Mouse (Mus musculus) liver, postnatal 0 days (tissue): ENCODE results near the gene Oprm1. TPM values are rescaled to one million over a fixed set of nuclear protein-coding genes. Genes with fewer than 3 reads are reported as not detected.

ENCODE experiments used
- ATAC-seq: fragments of 200-750 bp; cut with Nextera tagmentation; 2 replicates; pipeline ENCODE4 v1.8.0; 2017; ENCODE audit warnings: mild to moderate bottlenecking, moderate library complexity
- DNase-seq: peaks from one replicate; pipeline ENCODE4 v3.0.0-alpha.2; 2016
- H3K27ac ChIP-seq: fragments of 300-500 bp; sonication (generic); 2 replicates; pipeline ENCODE4 v1.5.1; 2014; ENCODE audit warnings: antibody characterized with exemption, moderate library complexity, mild to moderate bottlenecking, low read depth
- H3K27me3 ChIP-seq: fragments of 300-500 bp; sonication (generic); 2 replicates; pipeline ENCODE4 v1.6.1; 2014; ENCODE audit warnings: low read length, control low read depth, mixed read lengths; ENCODE audit not compliant: insufficient read depth
- H3K36me3 ChIP-seq: fragments of 300-500 bp; sonication (generic); replicated peaks from 2 replicates; pipeline ENCODE4 v1.6.1; 2014; ENCODE audit warnings: mild to moderate bottlenecking, control low read depth, low read length, moderate library complexity, mixed read lengths; ENCODE audit not compliant: insufficient read depth
- H3K4me1 ChIP-seq: fragments of 300-500 bp; sonication (generic); 2 replicates; pipeline ENCODE4 v1.6.1; 2014; ENCODE audit warnings: antibody characterized with exemption, mild to moderate bottlenecking, control low read depth; ENCODE audit not compliant: insufficient read depth
- H3K4me2 ChIP-seq: fragments of 300-500 bp; sonication (generic); 2 replicates; pipeline ENCODE4 v1.6.1; 2014; ENCODE audit warnings: low read depth, mild to moderate bottlenecking, low read length, moderate library complexity, mixed read lengths
- H3K4me3 ChIP-seq: fragments of 300-500 bp; sonication (generic); 2 replicates; pipeline ENCODE4 v1.5.1; 2014; ENCODE audit warnings: low read depth, low read length
- H3K9ac ChIP-seq: fragments of 300-500 bp; sonication (generic); replicated peaks from 2 replicates; pipeline ENCODE4 v1.6.1; 2014; ENCODE audit warnings: mild to moderate bottlenecking, moderate library complexity
- H3K9me3 ChIP-seq: fragments of 300-500 bp; sonication (generic); 2 replicates; pipeline ENCODE4 v1.6.1; 2016; ENCODE audit warnings: mild to moderate bottlenecking, control low read depth, low read length, mixed read lengths
- CTCF ChIP-seq: sonication (generic); IDR thresholded peaks from 2 replicates; pipeline ENCODE4 v1.5.1; 2016; ENCODE audit warnings: antibody characterized with exemption, low read depth
- EP300 ChIP-seq: IDR thresholded peaks from 2 replicates; pipeline ENCODE4 v1.6.1; 2016; ENCODE audit warnings: antibody characterized with exemption, low read depth, mild to moderate bottlenecking
- WGBS: fragments of 180-500 bp; shearing (Covaris S2); extraction: QIAGEN DNeasy Blood & Tissue Kit; methylation state at CpG from one replicate; pipeline ENCODE4 v1.1.7; 2014; ENCODE audit not compliant: insufficient replicate concordance; 5-methylcytosine and 5-hydroxymethylcytosine counted together
- polyA plus RNA-seq: library from polyadenylated mRNA; unstranded; fragments of >200 nt; fragmentation: Nextera tagmentation; extraction: Ambion mirVana; gene quantifications from 2 replicates; pipeline ENCODE4 v1.2.1, GENCODE M21; 2015

Gene Oprm1
- not detected in 2 replicates for polyA plus RNA-seq

DNA sequence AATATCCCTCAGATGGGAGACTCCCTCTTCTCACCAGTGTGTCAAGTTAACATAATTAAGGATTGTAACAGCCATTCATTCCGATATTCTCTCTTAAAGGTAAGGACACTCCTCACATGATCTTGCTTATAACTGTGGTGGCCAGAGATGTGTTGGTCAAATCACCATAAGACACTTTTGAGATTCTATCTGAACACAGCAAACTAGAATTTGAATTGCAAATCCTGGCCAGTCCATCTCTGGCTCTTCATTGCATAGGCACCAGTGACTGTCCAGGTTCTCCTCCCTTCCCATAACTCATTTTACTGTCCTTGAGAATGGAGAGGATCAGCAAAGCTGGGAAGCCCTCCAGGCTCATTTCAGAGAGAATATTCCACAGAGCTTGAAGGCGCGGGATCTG, at the start of gene Oprm1:
Oprm1 (plus strand) TSS at position 301 of the 400 bp plus-strand sequence.
- no peak within 1 kb of the TSS for H3K27ac ChIP-seq
- no peak within 1 kb of the TSS for H3K9ac ChIP-seq
- no peak within 1 kb of the TSS for H3K4me2 ChIP-seq
- no peaks in the 10 kb centered on the region for H3K4me1 ChIP-seq
- 85% methylated on average over 3 of the region's 3 CpGs for WGBS
- H3K9me3 ChIP-seq, result no peaks in the 10 kb centered on the region
- H3K4me3 ChIP-seq, result no peak within 1 kb of the TSS
- DNase-seq (no peak), ATAC-seq (no peak)
- TF ChIP-seq CTCF (no peak), EP300 (no peak)
- no peaks in the 10 kb centered on the region for H3K36me3 ChIP-seq
- H3K27me3 ChIP-seq, result no peaks in the 10 kb centered on the region

- no peaks in the 10 kb centered on the region for H3K4me1 ChIP-seq
- ATAC-seq, result peak; percentile 74
Measured at GRCm38 (mm10) chr10:6717181-6717948, 40.9 kb upstream of the Oprm1 start.

DNA sequence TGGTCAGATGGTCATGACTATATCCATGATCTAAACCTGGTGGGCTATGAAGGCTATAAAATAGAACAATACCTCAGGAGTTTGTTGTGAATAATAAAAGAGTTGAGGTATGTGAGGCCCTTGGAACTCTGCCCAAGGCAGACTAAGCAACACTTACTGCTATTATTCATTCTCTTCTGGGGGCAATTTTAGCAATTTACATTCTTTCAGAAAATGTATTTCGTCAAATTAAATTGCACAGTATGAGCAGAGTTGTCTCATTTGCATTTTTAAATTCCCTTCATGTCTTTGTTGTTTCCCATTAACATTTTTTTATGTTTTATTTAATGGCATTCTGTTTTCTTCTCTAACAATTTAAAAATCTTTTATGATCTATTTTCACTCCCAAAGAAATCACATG, 34.5 kb upstream of the Oprm1 start:
- Histone ChIP-seq H3K27me3 (no peaks in the 10 kb centered on the region), H3K27ac (no peak overlapping the region), H3K9me3 (no peaks in the 10 kb centered on the region), H3K4me2 (no peak overlapping the region), H3K36me3 (no peaks in the 10 kb centered on the region), H3K9ac (no peak overlapping the region), H3K4me1 (no peaks in the 10 kb centered on the region), H3K4me3 (no peak overlapping the region)
- DNase-seq (no peak), ATAC-seq (no peak)
- WGBS, result 63% methylated on average over 1 of the region's 1 CpGs
- TF ChIP-seq EP300 (no peak), CTCF (no peak)

More at GRCm38 (mm10) chr10:6717181-6717948, 40.9 kb upstream of the Oprm1 start:
- no peak for TF ChIP-seq CTCF
- WGBS, result 24% methylated on average over 4 of the region's 4 CpGs
- Histone ChIP-seq H3K36me3 (no peaks in the 10 kb centered on the region), H3K27ac (no peak overlapping the region), H3K9me3 (no peaks in the 10 kb centered on the region), H3K4me2 (no peak overlapping the region), H3K4me3 (no peak overlapping the region), H3K9ac (no peak overlapping the region), H3K27me3 (no peaks in the 10 kb centered on the region)
- DNase-seq, result no peak

GRCm38 (mm10) chr10:6728469-6728868, 29.8 kb upstream of the Oprm1 start:
- Histone ChIP-seq H3K9me3 (no peaks in the 10 kb centered on the region), H3K27me3 (no peaks in the 10 kb centered on the region), H3K9ac (no peak overlapping the region), H3K4me3 (no peak overlapping the region), H3K4me1 (no peaks in the 10 kb centered on the region), H3K27ac (no peak overlapping the region), H3K4me2 (no peak overlapping the region), H3K36me3 (no peaks in the 10 kb centered on the region)
- no peak for TF ChIP-seq EP300
- peak; percentile 26; the same call in 1 of the 2 replicates for TF ChIP-seq CTCF
- DNase-seq, result no peak
- ATAC-seq, result no peak
- WGBS, result 77% methylated on average over 3 of the region's 3 CpGs

GRCm38 (mm10) chr10:6753375-6753774, 4.9 kb upstream of the Oprm1 start:
- DNase-seq (no peak), ATAC-seq (no peak)
- WGBS, result 53% methylated on average over 5 of the region's 5 CpGs

DNA sequence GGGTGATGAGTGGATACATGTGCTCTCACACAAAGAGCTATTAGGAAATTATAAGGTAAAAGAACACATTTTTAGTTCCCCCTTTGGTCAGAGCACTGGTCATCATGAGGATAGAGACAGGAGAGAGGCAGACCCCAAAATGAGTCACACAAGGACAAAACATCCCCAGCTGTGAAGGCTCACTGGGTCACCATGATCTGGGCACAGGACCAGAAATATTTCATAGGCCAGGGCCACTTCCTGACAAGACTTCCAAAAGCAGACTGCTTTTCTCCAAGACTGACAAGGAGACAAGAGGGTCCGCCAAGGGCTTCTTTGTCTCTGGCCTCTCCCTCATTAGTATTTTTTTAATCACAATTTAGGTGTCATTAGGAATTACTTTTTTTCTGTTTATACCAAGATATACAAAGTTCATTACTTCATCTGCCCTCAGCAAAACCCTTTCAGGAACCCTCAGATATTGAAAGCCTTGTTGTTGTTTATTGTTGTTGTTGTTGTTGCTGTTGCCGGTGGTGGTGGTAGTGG, 3.0 kb downstream of the Oprm1 start, which contains the start of gene Gm10945:
Gm10945 (minus strand) TSS at position 475 of the 525 bp plus-strand sequence.
- H3K27ac ChIP-seq, result no peak within 1 kb of the TSS
- H3K9ac ChIP-seq, result no peak within 1 kb of the TSS
- TF ChIP-seq CTCF (no peak), EP300 (no peak)
- H3K4me1 ChIP-seq, result no peaks in the 10 kb centered on the region
- H3K27me3 ChIP-seq, result no peaks in the 10 kb centered on the region
- no peak within 1 kb of the TSS for H3K4me3 ChIP-seq
- H3K9me3 ChIP-seq, result no peaks in the 10 kb centered on the region
- no peak for ATAC-seq
- H3K36me3 ChIP-seq, result no peaks in the 10 kb centered on the region
- DNase-seq, result no peak
- WGBS, result 82% methylated on average over 2 of the region's 2 CpGs
- no peak within 1 kb of the TSS for H3K4me2 ChIP-seq

More at GRCm38 (mm10) chr10:6753375-6753774, 4.9 kb upstream of the Oprm1 start:
- Histone ChIP-seq H3K4me1 (no peaks in the 10 kb centered on the region), H3K4me2 (no peak overlapping the region), H3K36me3 (no peaks in the 10 kb centered on the region), H3K9ac (no peak overlapping the region), H3K27ac (no peak overlapping the region), H3K27me3 (no peaks in the 10 kb centered on the region), H3K9me3 (no peaks in the 10 kb centered on the region), H3K4me3 (no peak overlapping the region)
- TF ChIP-seq EP300 (no peak), CTCF (no peak)
